Mouse (Mus musculus) retina, postnatal 1 day (tissue): Measurements from ENCODE around the gene Gtf2a1.
"Not testable (repeated sequence)": the region's sequence is repeated elsewhere in the genome, so short reads cannot be mapped to it uniquely, and the experiment has no call there.

Experiments
- DNase-seq: peaks from one replicate; pipeline ENCODE4 v3.0.0-alpha.2; 2012

Gene Gtf2a1

DNA sequence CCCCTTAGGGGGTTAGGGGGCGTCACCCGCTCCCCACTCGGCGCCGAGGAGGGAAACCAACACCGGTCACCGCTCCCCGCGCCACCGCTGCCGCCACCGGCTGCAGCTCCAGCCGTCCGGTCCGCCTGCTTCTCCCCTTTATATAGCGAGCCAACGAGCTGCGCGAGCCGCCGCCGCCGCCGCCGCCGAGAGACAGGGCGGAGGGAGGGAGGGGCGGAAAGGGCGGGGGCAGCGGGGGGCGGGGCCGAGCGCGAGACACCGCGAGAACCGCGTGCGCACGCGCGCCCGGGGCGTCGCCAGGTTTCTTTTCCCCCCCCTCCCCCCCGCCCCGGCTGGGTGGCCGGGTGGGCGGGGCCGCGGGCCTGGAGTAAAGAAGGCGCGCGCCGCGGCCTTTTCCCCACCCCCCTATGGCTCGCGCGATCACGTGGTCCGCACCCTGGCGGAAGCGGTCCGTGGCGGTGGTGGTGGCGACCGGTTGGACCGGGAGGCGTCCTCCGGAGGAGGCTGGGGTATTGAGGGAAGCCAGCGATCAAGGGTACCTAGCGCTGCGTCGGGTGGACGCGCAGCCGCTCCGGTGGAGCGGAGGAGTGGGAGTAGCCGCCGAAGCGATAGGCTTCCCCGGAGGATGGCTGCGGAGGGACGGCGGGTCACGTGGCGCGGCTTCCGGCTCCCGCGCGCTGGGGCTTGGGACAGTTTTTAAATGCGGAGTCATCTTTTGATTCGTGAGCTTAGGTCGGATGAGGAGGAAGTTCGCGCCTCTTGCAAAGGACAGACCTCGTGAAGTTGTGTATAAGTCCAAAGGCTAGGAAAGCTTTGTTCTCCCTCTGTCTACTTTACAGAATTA, at the start of gene Gtf2a1:
Gtf2a1 (minus strand) TSS at position 641 of the 844 bp plus-strand sequence.
- DNase-seq, result peak; percentile 98

DNA sequence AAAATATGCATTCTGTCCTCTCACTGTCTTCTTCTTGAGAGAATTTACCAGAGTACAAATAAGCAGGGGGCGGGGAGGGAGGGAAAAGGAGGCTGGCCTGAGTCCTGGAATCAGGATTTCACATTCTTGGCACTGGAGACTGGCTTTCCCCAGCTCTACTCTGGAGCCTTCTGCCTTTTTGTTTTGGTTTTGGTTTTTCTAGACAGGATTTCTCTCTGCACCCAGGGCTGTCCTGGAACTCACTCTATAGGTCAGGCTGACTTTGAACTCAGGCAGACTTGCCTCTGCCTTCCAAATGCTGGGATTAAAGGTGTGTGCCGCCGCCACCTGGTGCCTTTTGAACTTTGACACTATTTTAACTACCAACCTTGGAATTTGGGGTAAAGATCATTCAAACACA, 48.1 kb upstream of the Gtf2a1 start:
- DNase-seq, result no peak

DNA sequence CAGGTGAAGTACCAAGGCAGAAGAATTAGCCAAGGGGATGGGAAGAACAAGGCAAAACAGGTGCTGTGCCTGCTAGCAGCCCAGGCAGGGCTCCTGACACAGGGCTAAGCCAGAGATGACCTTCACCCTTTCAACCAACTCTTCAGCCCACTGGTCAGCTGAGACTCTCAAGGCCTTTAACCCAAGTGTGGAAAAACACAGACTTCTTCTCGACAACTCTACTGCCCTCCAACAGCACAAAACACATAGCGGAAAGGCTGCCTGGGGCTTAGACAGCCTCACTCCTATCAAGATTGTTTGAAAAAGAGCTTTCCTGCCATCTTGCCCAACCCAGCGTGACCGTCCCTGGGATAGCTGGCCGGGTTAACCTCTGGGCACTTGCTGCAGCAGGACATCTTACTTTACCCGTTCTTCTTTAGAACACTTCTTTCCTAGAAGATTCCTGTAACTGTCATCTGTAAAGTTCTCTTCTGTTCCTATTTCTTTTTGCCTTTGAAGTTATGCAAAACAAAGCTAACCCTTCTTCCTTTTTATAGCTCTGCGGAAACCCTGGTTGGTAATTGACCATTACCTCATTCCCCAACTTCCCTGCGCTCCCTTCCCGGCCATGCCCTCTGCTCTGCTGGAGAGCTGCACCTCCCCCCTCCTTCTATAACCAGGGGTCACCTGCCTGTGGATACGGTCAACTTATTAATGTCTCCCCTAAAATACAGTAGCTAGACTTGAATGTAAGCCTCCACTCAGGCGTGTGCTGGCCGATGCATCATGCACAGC, 47.0 kb upstream of the Gtf2a1 start:
- DNase-seq, result peak; percentile 44

DNA sequence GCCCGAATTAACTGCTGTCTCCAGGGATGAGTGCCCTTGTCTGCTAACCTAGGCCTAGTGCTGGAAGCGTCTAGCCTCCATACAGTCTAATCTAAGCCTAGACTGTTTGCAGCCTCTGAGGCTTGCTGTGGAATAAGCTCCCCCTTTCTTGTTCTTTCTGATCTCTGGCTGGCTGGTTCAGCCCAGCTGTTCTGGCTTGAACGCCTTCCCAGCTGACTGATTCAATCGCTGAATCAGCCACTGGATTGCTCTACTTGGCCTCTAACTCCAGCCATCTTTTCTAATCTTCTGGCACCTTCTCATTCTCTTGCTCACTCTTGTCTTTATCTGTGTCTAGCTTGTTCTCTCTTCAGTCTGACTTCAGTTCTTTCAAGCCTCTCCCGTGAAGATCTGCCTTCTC, 36.2 kb upstream of the Gtf2a1 start:
- DNase-seq, result no peak

DNA sequence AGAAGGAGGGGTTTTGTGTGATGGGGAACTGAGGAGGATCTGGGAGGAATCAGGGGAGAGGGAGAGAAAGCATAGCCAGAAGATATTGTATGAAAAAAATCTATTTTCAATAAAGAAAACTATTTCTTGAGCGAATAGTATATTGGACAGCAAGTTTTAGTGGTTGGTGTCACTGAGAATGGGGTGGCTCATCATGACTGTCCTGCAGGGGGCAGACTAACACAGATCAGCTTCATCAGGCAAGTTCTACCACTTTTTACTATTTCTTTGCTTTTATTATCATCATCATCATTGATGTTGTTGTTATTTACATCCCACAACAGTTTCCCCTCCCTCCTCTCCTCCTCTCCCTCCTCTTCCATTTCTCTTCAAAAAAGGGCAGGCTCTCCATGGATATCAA, 34.7 kb upstream of the Gtf2a1 start:
- peak; percentile 46 for DNase-seq

DNA sequence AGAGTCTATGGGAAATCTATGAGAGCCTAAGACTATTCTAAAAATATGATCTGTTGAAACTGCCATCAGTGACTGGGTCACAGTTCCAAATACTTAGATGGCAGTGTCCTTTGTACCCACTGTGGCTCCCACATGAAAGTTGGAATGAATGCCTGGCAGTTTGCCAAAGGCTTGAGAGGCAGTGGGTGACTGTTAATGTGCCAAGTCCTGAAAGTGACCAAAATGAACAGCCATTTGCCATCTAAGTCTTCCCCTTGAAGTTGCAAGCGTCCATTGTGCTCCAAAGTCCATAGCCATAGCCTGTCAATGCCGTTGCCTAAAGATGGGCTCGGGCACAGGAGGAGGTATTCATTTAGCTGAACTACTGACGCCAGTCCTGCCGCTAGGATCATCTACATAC, 19.1 kb upstream of the Gtf2a1 start:
- DNase-seq, result peak; percentile 67

DNA sequence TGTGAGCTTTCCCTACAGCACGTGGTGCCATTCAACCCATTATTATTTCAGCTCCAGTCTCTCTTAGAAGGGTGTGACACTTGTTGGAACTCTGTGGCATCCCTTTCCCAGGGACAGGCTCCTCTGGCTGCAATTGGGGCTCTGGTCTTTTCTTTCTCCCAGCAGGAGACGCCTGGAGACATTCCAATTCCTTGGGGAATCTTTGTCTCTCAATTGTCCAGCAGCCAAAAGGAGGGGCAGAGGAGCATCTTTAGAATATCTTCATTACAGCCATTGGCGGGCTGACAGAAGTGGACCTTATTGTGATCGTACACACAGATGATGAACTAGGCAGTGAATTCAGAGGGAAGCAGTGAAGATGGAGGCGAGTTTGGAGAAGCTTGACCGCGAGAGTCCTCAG, 17.4 kb upstream of the Gtf2a1 start:
- peak; percentile 78 for DNase-seq

DNA sequence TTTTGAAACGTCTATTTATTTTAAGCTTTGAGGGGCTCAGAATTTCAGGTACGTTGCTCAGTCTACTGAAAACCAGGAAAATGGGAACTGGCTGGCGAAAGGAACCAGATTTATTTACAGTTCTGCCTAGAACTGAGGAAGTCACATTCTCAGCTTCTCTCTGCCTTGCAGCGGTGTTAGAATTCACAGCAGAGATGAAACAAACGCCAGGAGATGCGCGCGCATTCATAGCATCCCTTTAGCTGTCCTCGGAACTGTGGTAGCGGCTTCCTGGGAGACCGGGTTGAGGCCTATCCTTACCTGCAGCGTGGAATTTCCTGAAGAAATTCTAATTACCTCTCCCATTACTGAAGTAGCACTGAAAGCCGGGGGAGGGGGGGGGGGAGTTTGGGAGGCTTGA, 16.4 kb upstream of the Gtf2a1 start:
- DNase-seq, result no peak

DNA sequence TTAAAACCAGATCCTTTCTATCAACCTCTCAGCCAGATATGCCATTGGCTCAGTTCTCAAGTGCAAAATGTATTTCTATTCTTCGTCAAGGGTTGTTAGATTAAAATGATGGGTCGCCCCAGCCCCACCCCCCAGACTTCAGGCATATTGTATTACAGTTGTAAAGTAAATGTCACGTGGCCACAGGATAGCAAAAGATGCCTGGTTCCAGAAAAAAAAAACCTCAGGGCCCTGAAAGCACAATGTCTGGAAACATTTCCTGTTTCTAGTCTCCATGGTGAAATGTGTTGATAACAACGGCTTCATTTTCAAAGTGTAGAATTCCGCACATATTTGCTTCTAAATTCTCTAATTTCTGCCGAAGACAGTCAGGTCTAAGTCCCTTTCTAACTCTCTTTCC, 14.3 kb upstream of the Gtf2a1 start:
- no peak for DNase-seq

DNA sequence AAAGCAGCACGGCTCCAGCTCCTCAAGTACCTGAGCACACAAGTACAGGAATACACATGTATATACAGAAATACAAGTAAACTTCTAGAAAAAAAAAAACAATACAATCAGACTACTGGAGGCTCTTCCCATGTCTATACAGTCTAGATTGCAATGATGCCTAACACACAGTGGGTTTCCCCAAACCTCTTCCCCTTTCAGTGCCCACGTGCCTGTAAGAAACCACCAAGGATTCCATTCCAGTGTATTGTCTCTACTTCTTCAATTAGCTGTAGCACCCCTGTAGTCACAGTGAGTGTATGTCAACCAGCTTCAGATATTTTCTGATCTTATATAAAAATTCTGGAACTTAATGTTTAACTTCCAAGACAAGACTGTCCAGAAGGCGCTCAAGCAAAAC, 1.8 kb upstream of the Gtf2a1 start:
- DNase-seq, result no peak

DNA sequence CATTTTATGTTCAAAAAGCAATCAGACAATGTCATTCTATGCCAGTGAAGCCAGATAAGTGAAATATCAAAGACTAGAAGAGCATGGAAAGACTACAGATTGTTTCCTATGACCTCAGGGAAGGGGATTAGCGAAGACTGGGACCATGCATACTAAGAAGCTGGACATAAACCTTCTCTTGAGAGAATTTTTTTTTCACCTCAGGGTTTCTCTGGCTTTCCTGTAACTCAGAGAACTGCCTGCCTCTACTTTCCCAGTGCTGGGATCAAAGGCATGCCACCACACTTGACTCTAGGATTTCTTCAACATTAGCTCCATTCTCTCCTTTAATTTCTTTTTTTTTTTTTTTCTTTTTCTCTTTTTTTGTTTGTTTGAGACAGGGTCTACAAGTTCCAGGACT, 904 bp upstream of the Gtf2a1 start:
- DNase-seq, result no peak

DNA sequence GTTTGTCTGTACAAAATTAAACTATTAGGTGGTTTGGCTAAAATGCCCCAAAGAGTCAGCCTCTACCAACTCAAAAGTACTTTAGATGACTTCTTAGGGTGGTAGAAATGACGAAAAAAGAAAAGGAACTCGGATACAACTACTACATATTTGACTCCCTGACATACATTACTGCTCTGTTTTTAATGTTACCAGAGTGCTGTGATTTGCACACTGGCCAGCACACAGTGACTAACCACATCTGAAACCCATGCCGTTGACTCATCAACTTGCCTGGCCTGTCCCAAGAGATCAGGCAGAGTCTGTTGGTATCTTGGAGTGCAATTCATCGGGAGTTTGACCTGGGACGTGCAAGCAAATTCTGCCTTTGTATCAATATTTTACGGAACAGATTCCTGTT, 429 bp upstream of the Gtf2a1 start:
- DNase-seq, result peak; percentile 36

DNA sequence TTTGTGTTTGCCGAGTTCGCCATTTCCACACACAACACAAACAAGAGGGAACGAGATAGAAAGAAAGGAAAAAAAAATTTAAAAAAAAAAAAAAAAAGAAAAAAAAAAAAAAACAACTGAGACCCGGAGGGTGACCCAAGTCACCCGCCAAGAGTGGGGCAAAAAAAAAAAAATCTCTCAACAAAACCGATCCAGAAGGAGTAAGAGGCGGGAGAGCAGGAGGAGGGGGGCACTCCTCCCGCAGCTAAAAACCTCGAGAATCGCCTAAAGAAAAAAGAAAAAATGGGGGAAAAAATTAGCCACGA, 793 bp downstream of the Gtf2a1 start:
- no peak for DNase-seq

DNA sequence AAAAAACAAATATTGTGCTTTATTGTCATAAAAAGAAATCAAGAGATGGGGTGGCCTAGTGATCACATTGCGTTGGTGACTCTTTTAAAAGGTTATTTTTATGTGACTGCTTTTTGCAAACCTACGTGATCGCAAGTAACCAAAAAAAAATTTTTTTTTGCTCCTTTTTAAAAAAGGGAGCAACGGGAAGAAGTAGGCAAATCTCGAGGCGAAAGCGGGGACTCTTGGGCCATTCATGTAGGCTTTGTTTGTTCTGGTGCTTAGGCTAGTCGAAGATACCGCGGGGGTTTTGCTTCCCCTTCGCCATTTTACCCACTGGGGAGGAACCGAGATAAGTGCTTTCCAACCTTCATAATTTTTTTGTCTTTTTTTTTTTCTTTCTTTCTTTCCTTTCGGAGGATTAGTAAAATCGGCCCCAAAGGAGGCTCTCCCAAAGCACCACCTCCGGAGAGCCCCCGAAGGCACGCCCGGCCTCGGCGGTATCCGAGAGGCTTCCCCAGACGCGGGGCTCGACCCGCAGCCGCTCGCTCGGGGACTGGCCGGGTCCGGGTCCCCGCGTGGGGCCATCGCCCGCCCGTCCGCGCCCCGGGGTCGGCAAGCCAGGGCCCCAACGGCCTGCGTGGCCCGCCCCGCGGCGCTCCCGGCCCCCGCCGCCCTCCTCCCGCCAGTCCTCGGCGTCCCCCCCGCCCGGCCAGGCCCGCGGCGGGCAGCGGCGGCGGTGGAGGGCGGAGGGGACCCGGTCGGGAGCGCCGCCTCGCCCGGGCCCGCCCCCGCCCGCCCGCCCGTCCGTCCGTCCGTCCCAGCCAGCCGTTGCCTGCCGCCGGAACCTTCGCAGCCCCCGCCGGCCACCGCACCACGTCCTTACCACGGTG, 1.4 kb downstream of the Gtf2a1 start:
- DNase-seq, result peak; percentile 69

DNA sequence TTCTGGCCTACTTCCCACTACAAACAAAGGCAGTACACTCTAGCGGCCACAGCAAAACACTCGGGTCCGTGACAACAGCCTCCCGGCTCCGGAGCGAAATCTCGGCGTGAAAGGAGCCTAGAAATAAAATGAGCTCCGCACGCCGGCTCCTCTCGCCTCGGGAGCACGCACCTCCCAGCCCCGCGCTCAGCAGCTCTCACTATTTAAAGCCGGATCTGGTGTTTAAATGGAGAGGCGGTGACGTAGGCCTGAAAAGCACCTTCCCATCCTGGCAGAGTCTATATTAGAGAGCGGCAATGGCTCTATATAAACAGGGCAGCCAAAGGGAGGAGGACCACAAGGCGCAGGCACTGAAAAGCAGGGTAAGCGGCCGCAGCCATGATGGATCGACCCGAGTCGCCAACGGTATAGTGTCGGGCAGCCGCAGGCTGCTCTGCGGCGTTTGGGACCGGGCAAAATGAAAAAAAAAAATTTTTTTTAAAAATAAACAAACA, 2.1 kb downstream of the Gtf2a1 start:
- peak; percentile 98 for DNase-seq

DNA sequence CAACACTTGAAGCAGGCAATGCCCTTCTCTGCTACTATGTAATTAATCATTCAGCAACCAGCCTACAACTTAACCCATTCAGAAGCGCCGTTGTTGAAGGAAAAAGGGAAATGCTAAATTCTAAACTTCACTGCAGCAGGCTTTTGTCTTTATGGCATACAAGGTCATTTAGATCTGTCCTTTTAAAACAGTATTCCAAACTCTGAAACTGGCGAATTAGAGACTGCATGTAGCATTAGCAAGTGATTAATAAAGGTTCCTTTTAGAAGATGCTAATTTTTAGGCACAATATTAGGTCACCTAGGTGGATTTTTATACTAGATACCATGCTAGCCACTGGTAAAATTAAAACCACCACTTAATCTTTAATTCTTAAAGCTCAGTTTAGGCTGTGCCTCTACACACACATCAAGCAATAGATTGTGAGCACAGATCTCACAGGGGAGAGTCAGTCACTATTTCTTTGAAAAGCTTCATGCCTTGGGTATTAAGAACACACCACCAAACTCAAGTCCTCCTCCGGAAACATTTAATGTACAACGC, 2.7 kb downstream of the Gtf2a1 start:
- DNase-seq, result peak; percentile 16

DNA sequence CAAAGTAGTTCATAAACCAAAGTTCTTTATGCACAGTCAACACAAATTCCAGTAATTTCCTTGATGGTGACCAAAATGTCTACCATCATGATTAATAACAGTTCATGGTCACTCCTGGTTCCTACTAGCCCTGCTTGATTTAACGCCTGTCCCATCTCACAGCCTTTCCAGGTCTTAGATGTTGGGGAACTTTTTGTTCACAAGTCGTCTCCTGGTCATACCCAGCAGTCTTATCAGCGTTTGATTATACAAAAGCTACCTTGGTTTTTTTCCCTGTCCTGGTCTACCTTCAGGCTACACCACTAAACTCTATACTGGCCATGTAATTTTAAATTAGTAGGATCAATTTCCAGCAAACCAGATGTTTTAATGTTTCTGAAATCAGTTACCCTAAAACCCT, 3.2 kb downstream of the Gtf2a1 start:
- no peak for DNase-seq

DNA sequence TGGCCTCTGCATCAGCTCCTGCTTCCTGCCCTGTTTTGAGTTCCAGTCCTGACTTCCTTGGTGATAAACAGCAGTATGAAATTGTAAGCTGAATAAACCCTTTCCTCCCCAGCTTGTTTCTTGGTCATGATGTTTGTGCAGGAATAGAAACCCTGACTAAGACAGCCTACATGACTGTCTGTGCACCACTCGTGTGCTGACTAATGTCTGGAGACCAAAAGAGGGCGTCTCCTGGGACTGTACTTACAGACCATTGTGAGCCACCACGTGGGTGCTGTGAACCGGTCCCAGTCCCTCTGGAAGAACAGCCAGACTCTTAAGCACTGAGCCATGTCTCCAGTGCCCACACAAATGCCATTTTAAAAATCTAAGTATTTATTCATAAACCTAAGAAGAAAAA, 4.5 kb downstream of the Gtf2a1 start:
- not testable (repeated sequence) for DNase-seq

DNA sequence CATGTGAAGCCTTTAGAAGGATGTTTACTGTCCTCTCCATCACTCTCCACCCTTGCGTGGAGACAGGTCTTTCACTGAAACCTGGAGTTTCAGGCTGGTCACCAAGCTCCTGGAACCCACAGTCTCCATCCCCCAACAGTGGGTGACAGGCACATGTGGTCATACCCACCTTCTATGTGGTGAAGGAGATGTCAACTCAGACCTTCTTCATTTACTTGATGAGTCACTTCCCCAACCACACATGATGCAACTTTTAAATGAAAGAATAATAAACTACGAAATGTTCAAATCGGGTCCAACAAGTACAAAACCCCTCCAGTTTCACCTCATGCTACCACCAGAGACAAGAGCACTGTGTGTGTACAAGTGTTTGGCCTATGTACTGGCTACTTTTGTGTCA, 5.1 kb downstream of the Gtf2a1 start:
- DNase-seq, result no peak

DNA sequence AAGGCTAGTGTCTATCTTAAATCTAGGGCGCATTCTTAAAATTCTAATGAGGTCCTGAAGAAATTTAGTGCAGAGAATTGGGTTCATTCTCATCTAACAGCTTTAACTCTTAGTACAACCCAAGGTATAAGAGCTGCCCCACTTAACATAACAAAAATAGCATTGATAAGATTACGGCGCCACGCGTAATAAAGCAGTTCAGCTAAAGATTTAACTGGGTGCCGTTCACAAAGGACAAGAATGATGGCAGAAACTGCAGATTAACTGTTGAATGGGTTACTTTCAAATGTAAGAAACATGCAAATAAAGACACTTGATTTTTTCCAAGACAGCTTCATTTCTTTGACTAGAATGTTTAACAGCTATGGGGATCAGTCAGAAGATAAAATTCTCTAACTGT, 6.9 kb downstream of the Gtf2a1 start:
- DNase-seq, result no peak

DNA sequence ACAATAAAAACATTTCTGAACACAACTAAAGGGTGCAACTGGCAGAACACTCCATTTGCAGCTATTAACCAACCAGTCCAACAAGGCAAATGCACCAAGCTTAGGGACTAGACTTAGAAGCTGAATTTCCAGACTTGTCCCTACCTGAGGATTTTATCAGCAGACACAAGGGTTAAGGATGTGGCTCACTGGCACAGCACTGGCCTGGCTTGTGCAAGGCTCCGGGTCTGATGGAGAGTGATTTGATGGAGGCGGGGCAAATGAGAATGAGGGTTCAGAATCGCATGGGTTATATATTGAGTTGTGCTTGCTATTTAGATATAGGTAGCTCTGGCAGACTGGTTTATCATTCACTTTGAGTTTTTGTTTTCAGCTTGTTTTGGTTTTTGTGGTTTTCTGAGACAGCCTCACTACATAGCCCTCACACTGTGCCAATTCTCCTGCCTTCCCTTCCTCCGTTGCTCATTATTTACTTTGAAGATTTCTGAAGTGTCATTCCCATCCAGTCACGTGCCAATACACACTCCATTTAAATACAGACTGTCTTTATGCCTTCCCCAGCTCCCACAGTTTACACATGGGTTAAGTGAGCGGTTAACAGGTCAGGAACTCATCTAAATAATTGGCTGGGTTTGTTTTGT, 7.8 kb downstream of the Gtf2a1 start:
- DNase-seq, result no peak
